In genomic region chr19:52975564-52976185, GRCm38 (mm10) we compare ENCODE assay signal across 7 mouse cellular contexts.
A peak's percentile ranks its signal among the peaks of the same experiment; 100 is the strongest.
DNase-seq lines count a peak whose midpoint lies in the region; ATAC-seq and TF ChIP-seq lines count a peak whose summit lies in the region.

No protein-coding gene starts in this region.

- H3K4me1 ChIP-seq in small intestine, adult 2 months (ENCODE audit: control insufficient read depth, insufficient read depth, insufficient read length, low read length): no peaks in the 10 kb centered on the region

- peaks cover 12% of the 10 kb centered on the region for H3K36me3 ChIP-seq in small intestine, adult 2 months (ENCODE audit: control insufficient read depth, insufficient read depth, low read length)

- H3K4me3 ChIP-seq in small intestine, adult 2 months (ENCODE audit: low read depth, low read length): no peak overlapping the region

- H3K27me3 ChIP-seq in small intestine, adult 2 months (ENCODE audit: control insufficient read depth, insufficient read depth, low read length): no peaks in the 10 kb centered on the region

- H3K27ac ChIP-seq in small intestine, adult 2 months (ENCODE audit: insufficient read depth, low read depth, low read length): no peak overlapping the region

- no peak for TF ChIP-seq POLR2A in small intestine, adult 2 months (IDR thresholded peaks at IDR 0.05; ENCODE audit: low read depth, low read length)

- intact Hi-C loops in left cerebral cortex, postnatal 10 days (cut with DNase I): no loop called here

- 50% methylated on average over 15 of the region's 15 CpGs for WGBS in small intestine, adult 2 months

- peak; percentile 78; the same call in 1 of the 2 replicates for TF ChIP-seq CTCF in small intestine, adult 2 months (IDR thresholded peaks at IDR 0.05; ENCODE audit: extremely low read depth, insufficient read length, insufficient replicate concordance, low read depth, low read length)

- ATAC-seq in megakaryocyte-erythroid progenitor cell, adult 5-6 weeks (replicated peaks; ENCODE audit: low FRiP score, low TSS enrichment, poor library complexity, severe bottlenecking): peak; percentile 70

- DNase-seq in WW6 (ENCODE audit: low read depth, low spot score): peak; percentile 45
- DNase-seq in cerebellum, adult 9-10 months: peak; percentile 58
- DNase-seq in frontal cortex, postnatal 14 days (ENCODE audit: low spot score in 2 of 2): peak; percentile 55 to 83
- peak; percentile 66 for DNase-seq in induced T-regulatory cell, adult 2 months (ENCODE audit: low read depth)
- peak; percentile 73 to 80 for DNase-seq in left cerebral cortex, postnatal 10 days (ENCODE audit: extremely low spot score in 1 of 2, low spot score in 2 of 2)
